Mouse (Mus musculus): ENCODE measurements around the gene Bhlhb9. TPM values are rescaled to one million over a fixed set of nuclear protein-coding genes. Genes with fewer than 3 reads are reported as not detected.
"Not testable (repeated sequence)": the region's sequence is repeated elsewhere in the genome, so short reads cannot be mapped to it uniquely, and the experiment has no call there.

Gene Bhlhb9
- 3.0 to 4.0 TPM (median 3.3 TPM) in 3 replicates for total RNA-seq (2017)

- ATAC-seq (replicated peaks; ENCODE audit: insufficient number of reproducible peaks, low FRiP score, low TSS enrichment, poor library complexity, severe bottlenecking), result peak; percentile 63
These were observed at the start of gene Bhlhb9 for GRCm38 (mm10) chrX:135797212-135797644. TSS of gene Bhlhb9 (plus strand) at chrX:135797594.

GRCm38 (mm10) chrX:135752832-135753231 is 44.6 kb upstream of the Bhlhb9 start:
- peak; percentile 63 for ATAC-seq (replicated peaks; ENCODE audit: insufficient number of reproducible peaks, low FRiP score, low TSS enrichment, poor library complexity, severe bottlenecking)

- ATAC-seq (replicated peaks; ENCODE audit: insufficient number of reproducible peaks, low FRiP score, low TSS enrichment, poor library complexity, severe bottlenecking), result no peak
These were observed 35.7 kb upstream of the Bhlhb9 start for GRCm38 (mm10) chrX:135761707-135762106.

- ATAC-seq (replicated peaks; ENCODE audit: insufficient number of reproducible peaks, low FRiP score, low TSS enrichment, poor library complexity, severe bottlenecking), result no peak
These were observed 29.3 kb upstream of the Bhlhb9 start for GRCm38 (mm10) chrX:135768043-135768548.

GRCm38 (mm10) chrX:135768565-135768964 is 28.8 kb upstream of the Bhlhb9 start:
- no peak for ATAC-seq (replicated peaks; ENCODE audit: insufficient number of reproducible peaks, low FRiP score, low TSS enrichment, poor library complexity, severe bottlenecking)

GRCm38 (mm10) chrX:135791536-135791935 is 5.9 kb upstream of the Bhlhb9 start:
- ATAC-seq (replicated peaks; ENCODE audit: insufficient number of reproducible peaks, low FRiP score, low TSS enrichment, poor library complexity, severe bottlenecking), result no peak

- ATAC-seq (replicated peaks; ENCODE audit: insufficient number of reproducible peaks, low FRiP score, low TSS enrichment, poor library complexity, severe bottlenecking), result no peak
These were observed 5.1 kb upstream of the Bhlhb9 start for GRCm38 (mm10) chrX:135792326-135792725.

GRCm38 (mm10) chrX:135795591-135796304 is 1.6 kb upstream of the Bhlhb9 start:
- not testable (repeated sequence) for ATAC-seq (replicated peaks; ENCODE audit: insufficient number of reproducible peaks, low FRiP score, low TSS enrichment, poor library complexity, severe bottlenecking)

- ATAC-seq (replicated peaks; ENCODE audit: insufficient number of reproducible peaks, low FRiP score, low TSS enrichment, poor library complexity, severe bottlenecking), result not testable (repeated sequence)
These were observed 836 bp upstream of the Bhlhb9 start for GRCm38 (mm10) chrX:135796305-135797211.

GRCm38 (mm10) chrX:135804149-135804548 is 6.8 kb downstream of the Bhlhb9 start:
- no peak for ATAC-seq (replicated peaks; ENCODE audit: insufficient number of reproducible peaks, low FRiP score, low TSS enrichment, poor library complexity, severe bottlenecking)

- ATAC-seq (replicated peaks; ENCODE audit: insufficient number of reproducible peaks, low FRiP score, low TSS enrichment, poor library complexity, severe bottlenecking), result no peak
These were observed 8.4 kb downstream of the Bhlhb9 start for GRCm38 (mm10) chrX:135805780-135806179.

- not testable (repeated sequence) for ATAC-seq (replicated peaks; ENCODE audit: insufficient number of reproducible peaks, low FRiP score, low TSS enrichment, poor library complexity, severe bottlenecking)
These were observed 38.5 kb downstream of the Bhlhb9 start for GRCm38 (mm10) chrX:135835896-135836295.

- no peak for ATAC-seq (replicated peaks; ENCODE audit: insufficient number of reproducible peaks, low FRiP score, low TSS enrichment, poor library complexity, severe bottlenecking)
These were observed 40.5 kb downstream of the Bhlhb9 start for GRCm38 (mm10) chrX:135837896-135838295.

- not testable (repeated sequence) for ATAC-seq (replicated peaks; ENCODE audit: insufficient number of reproducible peaks, low FRiP score, low TSS enrichment, poor library complexity, severe bottlenecking)
These were observed 41.3 kb downstream of the Bhlhb9 start, which contains the start of gene Gprasp2 for GRCm38 (mm10) chrX:135838521-135839360. TSS of gene Gprasp2 (plus strand) at chrX:135839034.

GRCm38 (mm10) chrX:135839397-135840391 is 42.3 kb downstream of the Bhlhb9 start:
- ATAC-seq (replicated peaks; ENCODE audit: insufficient number of reproducible peaks, low FRiP score, low TSS enrichment, poor library complexity, severe bottlenecking), result not testable (repeated sequence)

- ATAC-seq (replicated peaks; ENCODE audit: insufficient number of reproducible peaks, low FRiP score, low TSS enrichment, poor library complexity, severe bottlenecking), result not testable (repeated sequence)
These were observed 69.4 kb downstream of the Bhlhb9 start for GRCm38 (mm10) chrX:135866806-135867205.

GRCm38 (mm10) chrX:135876679-135877078 is 79.3 kb downstream of the Bhlhb9 start:
- no peak for ATAC-seq (replicated peaks; ENCODE audit: insufficient number of reproducible peaks, low FRiP score, low TSS enrichment, poor library complexity, severe bottlenecking)
